Comparison of ENCODE assay signal across 11 mouse cellular contexts in the genomic region with DNA sequence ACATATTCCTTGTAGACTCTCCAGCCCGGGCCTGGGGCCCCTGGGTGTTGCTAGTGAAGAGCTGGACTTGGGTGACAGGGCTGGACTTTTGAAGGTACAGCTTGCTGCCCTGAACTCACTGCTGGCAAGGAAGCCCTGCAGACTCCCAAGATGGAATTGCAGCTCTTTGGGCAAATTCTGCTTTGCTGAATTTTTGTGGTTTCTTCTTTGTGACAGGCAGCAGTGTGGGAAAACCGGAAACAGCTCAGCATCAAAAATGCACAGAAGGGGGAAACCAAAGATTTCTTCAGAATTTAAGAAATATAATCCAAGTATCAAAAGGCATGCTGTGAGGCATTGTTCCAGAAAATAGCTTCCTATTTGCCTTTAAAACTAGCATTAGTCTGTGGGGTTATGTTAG.
"Had no signal": no experiment of that assay in that cellular context is flagged by ENCODE, and none has a peak within 500 bp of the region (broad histone marks: within the 10 kb centered on the region; RNA-seq: fewer than 3 reads in every experiment).

No protein-coding gene starts in this region.

- H3K36me3 ChIP-seq: midbrain, embryonic 12.5 days had no signal

- H3K9ac ChIP-seq: limb, embryonic 12.5 days; liver, embryonic 14.5 days; midbrain, embryonic 12.5 days had no signal

- H3K4me2 ChIP-seq: limb, embryonic 12.5 days; midbrain, embryonic 12.5 days had no signal

- H3K27me3 ChIP-seq: limb, embryonic 12.5 days; midbrain, embryonic 12.5 days had no signal

- H3K27ac ChIP-seq: limb, embryonic 12.5 days; liver, embryonic 14.5 days; midbrain, embryonic 12.5 days; stomach, postnatal 0 days had no signal

- H3K9me3 ChIP-seq: limb, embryonic 12.5 days; midbrain, embryonic 12.5 days had no signal

- H3K4me1 ChIP-seq: midbrain, embryonic 12.5 days had no signal

- H3K4me3 ChIP-seq: limb, embryonic 12.5 days; midbrain, embryonic 12.5 days had no signal

- ATAC-seq: midbrain, embryonic 16.5 days had no signal

- DNase-seq: kidney, postnatal 25 days; layer of hippocampus, postnatal 36 days; lung, adult 18-20 months; right cerebral cortex, adult 18-20 months; right cerebral cortex, postnatal 25 days; thymus, postnatal 4 days had no signal
